Mouse (Mus musculus) stomach, embryonic 16.5 days (tissue): Measurements from ENCODE around the gene Srrm4. TPM values are rescaled to one million over a fixed set of nuclear protein-coding genes. Genes with fewer than 3 reads are reported as not detected.

Source experiments
- ATAC-seq: fragments of 200-750 bp; cut with Nextera tagmentation; 2 replicates; pipeline ENCODE4 v1.8.0; 2017; ENCODE audit warnings: moderate number of reproducible peaks, moderate TSS enrichment; ENCODE audit not compliant: insufficient read depth, low FRiP score
- H3K27ac ChIP-seq: fragments of 300-500 bp; sonication (generic); 2 replicates; pipeline ENCODE4 v1.5.1; 2014; ENCODE audit warnings: low read length
- H3K27me3 ChIP-seq: fragments of 300-500 bp; sonication (generic); 2 replicates; pipeline ENCODE4 v1.6.1; 2014; ENCODE audit warnings: low read length, control low read depth, mixed read lengths; ENCODE audit not compliant: control insufficient read depth, insufficient read depth
- H3K36me3 ChIP-seq: fragments of 300-500 bp; sonication (generic); 2 replicates; pipeline ENCODE4 v1.6.1; 2014; ENCODE audit warnings: low read length; ENCODE audit not compliant: control insufficient read depth, insufficient read depth
- H3K4me1 ChIP-seq: fragments of 300-500 bp; sonication (generic); 2 replicates; pipeline ENCODE4 v1.6.1; 2014; ENCODE audit warnings: low read length, control low read depth, mixed read lengths; ENCODE audit not compliant: control insufficient read depth, insufficient read depth
- H3K4me2 ChIP-seq: fragments of 300-500 bp; sonication (generic); 2 replicates; pipeline ENCODE4 v1.6.1; 2014; ENCODE audit warnings: low read depth, low read length, mixed read lengths
- H3K4me3 ChIP-seq: fragments of 300-500 bp; sonication (generic); replicated peaks from 2 replicates; pipeline ENCODE4 v1.5.1; 2014; ENCODE audit warnings: mild to moderate bottlenecking, low read length
- H3K9ac ChIP-seq: fragments of 300-500 bp; sonication (generic); 2 replicates; pipeline ENCODE4 v1.6.1; 2014; ENCODE audit warnings: low read length
- H3K9me3 ChIP-seq: fragments of 300-500 bp; sonication (generic); replicated peaks from 2 replicates; pipeline ENCODE4 v1.6.1; 2016; ENCODE audit warnings: low read length, control low read depth; ENCODE audit not compliant: control insufficient read depth
- WGBS: fragments of 180-500 bp; shearing (Covaris S2); extraction: QIAGEN DNeasy Blood & Tissue Kit; methylation state at CpG from one replicate; pipeline ENCODE4 v1.1.7; 2014; 5-methylcytosine and 5-hydroxymethylcytosine counted together
- polyA plus RNA-seq: library from polyadenylated mRNA; unstranded; fragments of >200 nt; fragmentation: Nextera tagmentation; extraction: Ambion mirVana; gene quantifications from 2 replicates; pipeline ENCODE4 v1.2.1, GENCODE M21; 2015

Srrm4 gene
- polyA plus RNA-seq, 1 experiment from 2014 or later, result 1.3 TPM

GRCm38 (mm10) chr5:116444517-116444916, 147.1 kb downstream of the Srrm4 start:
- Histone ChIP-seq H3K27ac (no peak overlapping the region), H3K4me2 (no peak overlapping the region), H3K4me3 (no peak overlapping the region), H3K4me1 (peaks cover 16% of the 10 kb centered on the region), H3K9me3 (no peaks in the 10 kb centered on the region), H3K36me3 (no peaks in the 10 kb centered on the region), H3K9ac (peak overlapping the region; percentile 21), H3K27me3 (no peaks in the 10 kb centered on the region)
- no peak for ATAC-seq
- WGBS, result 53% methylated on average over 27 of the region's 27 CpGs

- H3K4me2 ChIP-seq, result no peak overlapping the region
- no peaks in the 10 kb centered on the region for H3K27me3 ChIP-seq
- no peak overlapping the region for H3K9ac ChIP-seq
- no peak overlapping the region for H3K4me3 ChIP-seq
- H3K27ac ChIP-seq, result no peak overlapping the region
- no peaks in the 10 kb centered on the region for H3K9me3 ChIP-seq
- H3K4me1 ChIP-seq, result peaks cover 8% of the 10 kb centered on the region; the same call in 1 of the 2 replicates
- ATAC-seq, result no peak
- no peaks in the 10 kb centered on the region for H3K36me3 ChIP-seq
- WGBS, result 83% methylated on average over 8 of the region's 8 CpGs
These were observed 148.1 kb downstream of the Srrm4 start for GRCm38 (mm10) chr5:116443459-116443940.

- Histone ChIP-seq H3K36me3 (no peaks in the 10 kb centered on the region), H3K27ac (no peak overlapping the region), H3K9me3 (no peaks in the 10 kb centered on the region), H3K4me3 (no peak overlapping the region), H3K9ac (no peak overlapping the region), H3K4me1 (peaks cover 8% of the 10 kb centered on the region; the same call in 1 of the 2 replicates), H3K27me3 (no peaks in the 10 kb centered on the region), H3K4me2 (no peak overlapping the region)
- ATAC-seq, result no peak
- 73% methylated on average over 7 of the region's 7 CpGs for WGBS
These were observed 148.7 kb downstream of the Srrm4 start for GRCm38 (mm10) chr5:116442697-116443458.

- no peaks in the 10 kb centered on the region for H3K4me1 ChIP-seq
- H3K9ac ChIP-seq, result no peak overlapping the region
- no peak for ATAC-seq
- no peaks in the 10 kb centered on the region for H3K36me3 ChIP-seq
- H3K27ac ChIP-seq, result no peak overlapping the region
- WGBS, result 57% methylated on average over 4 of the region's 4 CpGs
- H3K4me2 ChIP-seq, result no peak overlapping the region
- no peaks in the 10 kb centered on the region for H3K9me3 ChIP-seq
- H3K4me3 ChIP-seq, result no peak overlapping the region
- no peaks in the 10 kb centered on the region for H3K27me3 ChIP-seq
These were observed 151.4 kb downstream of the Srrm4 start for GRCm38 (mm10) chr5:116440251-116440650.

GRCm38 (mm10) chr5:116438328-116438727, 153.3 kb downstream of the Srrm4 start:
- Histone ChIP-seq H3K27ac (no peak overlapping the region), H3K9ac (no peak overlapping the region), H3K9me3 (no peaks in the 10 kb centered on the region), H3K4me3 (no peak overlapping the region), H3K27me3 (no peaks in the 10 kb centered on the region), H3K4me2 (no peak overlapping the region), H3K4me1 (no peaks in the 10 kb centered on the region), H3K36me3 (no peaks in the 10 kb centered on the region)
- 50% methylated on average over 4 of the region's 4 CpGs for WGBS
- no peak for ATAC-seq

- H3K4me3 ChIP-seq, result no peak overlapping the region
- peak; percentile 23; the same call in 1 of the 2 replicates for ATAC-seq
- H3K36me3 ChIP-seq, result no peaks in the 10 kb centered on the region
- H3K4me2 ChIP-seq, result no peak overlapping the region
- no peaks in the 10 kb centered on the region for H3K9me3 ChIP-seq
- H3K27me3 ChIP-seq, result no peaks in the 10 kb centered on the region
- no peak overlapping the region for H3K27ac ChIP-seq
- no peak overlapping the region for H3K9ac ChIP-seq
- H3K4me1 ChIP-seq, result no peaks in the 10 kb centered on the region
These were observed 155.5 kb downstream of the Srrm4 start for GRCm38 (mm10) chr5:116436117-116436516.

GRCm38 (mm10) chr5:116434976-116435850, 156.4 kb downstream of the Srrm4 start:
- 58% methylated on average over 13 of the region's 13 CpGs for WGBS
- no peak overlapping the region for H3K4me2 ChIP-seq
- ATAC-seq, result no peak

GRCm38 (mm10) chr5:116432871-116433270, 158.7 kb downstream of the Srrm4 start:
- no peaks in the 10 kb centered on the region for H3K36me3 ChIP-seq
- 0 out of 2 replicates have a peak, but pooled peaks have one; percentile 27 for ATAC-seq
- no peak overlapping the region for H3K4me3 ChIP-seq
- 55% methylated on average over 7 of the region's 7 CpGs for WGBS
- no peaks in the 10 kb centered on the region for H3K9me3 ChIP-seq
- no peak overlapping the region for H3K9ac ChIP-seq
- no peaks in the 10 kb centered on the region for H3K4me1 ChIP-seq
- no peak overlapping the region for H3K4me2 ChIP-seq
- no peak overlapping the region for H3K27ac ChIP-seq
- no peaks in the 10 kb centered on the region for H3K27me3 ChIP-seq

More at GRCm38 (mm10) chr5:116434976-116435850, 156.4 kb downstream of the Srrm4 start:
- Histone ChIP-seq H3K9ac (no peak overlapping the region), H3K4me1 (no peaks in the 10 kb centered on the region), H3K27ac (no peak overlapping the region), H3K27me3 (no peaks in the 10 kb centered on the region), H3K36me3 (no peaks in the 10 kb centered on the region), H3K9me3 (no peaks in the 10 kb centered on the region), H3K4me3 (no peak overlapping the region)

GRCm38 (mm10) chr5:116426701-116427100, 164.9 kb downstream of the Srrm4 start:
- no peaks in the 10 kb centered on the region for H3K27me3 ChIP-seq
- no peak overlapping the region for H3K27ac ChIP-seq
- no peak overlapping the region for H3K4me3 ChIP-seq
- no peaks in the 10 kb centered on the region for H3K36me3 ChIP-seq
- no peak for ATAC-seq
- no peak overlapping the region for H3K9ac ChIP-seq
- H3K4me1 ChIP-seq, result peaks cover 16% of the 10 kb centered on the region
- H3K4me2 ChIP-seq, result no peak overlapping the region
- H3K9me3 ChIP-seq, result no peaks in the 10 kb centered on the region
- 72% methylated on average over 2 of the region's 2 CpGs for WGBS
